9 mouse cellular contexts compared by ENCODE assay signal in genomic region chr7:30665321-30665720, GRCm38 (mm10). TPM values are rescaled to one million over a fixed set of nuclear protein-coding genes. Genes with fewer than 3 reads are reported as not detected.
DNase-seq lines count a peak whose midpoint lies in the region; ATAC-seq and TF ChIP-seq lines count a peak whose summit lies in the region.
"Had no signal": no experiment of that assay in that cellular context is flagged by ENCODE, and none has a peak within 500 bp of the region (broad histone marks: within the 10 kb centered on the region; RNA-seq: fewer than 3 reads in every experiment).

No protein-coding gene starts in this region.

- TF ChIP-seq POLR2A in CH12.LX (IDR thresholded peaks at IDR 0.05; ENCODE audit: low read depth, low read length), result no peak

- peaks cover 18% of the 10 kb centered on the region for H3K36me3 ChIP-seq in kidney, embryonic 14.5 days (ENCODE audit: control insufficient read depth, insufficient read depth, low read length)
- H3K36me3 ChIP-seq in CH12.LX (replicated peaks in 1 of 2; ENCODE audit: control insufficient read depth in 1 of 2, insufficient read depth in 1 of 2, low read length in 1 of 2), result peaks cover 24 to 31% of the 10 kb centered on the region in 2 experiments
- peaks cover 12% of the 10 kb centered on the region for H3K36me3 ChIP-seq in hindbrain, embryonic 14.5 days (replicated peaks; ENCODE audit: control insufficient read depth, insufficient read depth)
- peaks cover 23% of the 10 kb centered on the region for H3K36me3 ChIP-seq in midbrain, embryonic 12.5 days

- ATAC-seq in kidney, embryonic 14.5 days (ENCODE audit: low FRiP score, low TSS enrichment), result peak; percentile 43; the same call in 1 of the 2 replicates
- ATAC-seq in hindbrain, embryonic 14.5 days (ENCODE audit: low FRiP score), result peak; percentile 66; the same call in 1 of the 2 replicates
- ATAC-seq in midbrain, embryonic 12.5 days (ENCODE audit: low FRiP score, low read depth), result peak; percentile 63

- no peaks in the 10 kb centered on the region for H3K9me3 ChIP-seq in kidney, embryonic 14.5 days (ENCODE audit: control insufficient read depth, low read length)
- H3K9me3 ChIP-seq in CH12.LX (replicated peaks; ENCODE audit: low read length), result no peaks in the 10 kb centered on the region
- H3K9me3 ChIP-seq in hindbrain, embryonic 14.5 days (ENCODE audit: control insufficient read depth, low read length), result no peaks in the 10 kb centered on the region
- H3K9me3 ChIP-seq in midbrain, embryonic 12.5 days, result no peaks in the 10 kb centered on the region

- intact Hi-C loops in gastrocnemius, postnatal 14 days (cut with DNase I; ENCODE audit: low total_unique reads), result no loop called here

- no peak overlapping the region for H3K27ac ChIP-seq in kidney, embryonic 14.5 days (ENCODE audit: low read depth, low read length)
- no peak overlapping the region for H3K27ac ChIP-seq in CH12.LX (ENCODE audit: insufficient read depth, low read depth)
- peak overlapping the region; percentile 80 for H3K27ac ChIP-seq in hindbrain, embryonic 14.5 days
- 0 out of 2 replicates have a peak overlapping the region, but pooled peaks have one; percentile 20 for H3K27ac ChIP-seq in midbrain, embryonic 12.5 days (replicated peaks)

- no peak for TF ChIP-seq EP300 in CH12.LX (IDR thresholded peaks at IDR 0.05; ENCODE audit: low read length)

- TF ChIP-seq RAD21 in CH12.LX (IDR thresholded peaks at IDR 0.05; ENCODE audit: low read depth, low read length), result no peak

- H3K4me1 ChIP-seq in kidney, embryonic 14.5 days (ENCODE audit: control insufficient read depth, insufficient read depth, low read length), result no peaks in the 10 kb centered on the region
- H3K4me1 ChIP-seq in CH12.LX (ENCODE audit: control insufficient read depth in 1 of 2, insufficient read depth in 2 of 2), result peaks cover 4 to 15% of the 10 kb centered on the region in 2 experiments; a peak in 3 of 4 replicates
- H3K4me1 ChIP-seq in hindbrain, embryonic 14.5 days (replicated peaks; ENCODE audit: control insufficient read depth, insufficient read depth, low read length), result peaks cover 12% of the 10 kb centered on the region
- H3K4me1 ChIP-seq in midbrain, embryonic 12.5 days, result peaks cover 13% of the 10 kb centered on the region

- H3K79me2 ChIP-seq in CH12.LX (replicated peaks; ENCODE audit: control insufficient read depth, extremely low read depth, insufficient read depth, poor library complexity, severe bottlenecking), result peaks cover 8% of the 10 kb centered on the region

- peak overlapping the region; percentile 77; the same call in 1 of the 2 replicates for H3K9ac ChIP-seq in kidney, embryonic 14.5 days (ENCODE audit: low read depth, low read length)
- H3K9ac ChIP-seq in CH12.LX (ENCODE audit: insufficient read depth, low read depth), result peak overlapping the region; percentile 97
- peak overlapping the region; percentile 79 for H3K9ac ChIP-seq in hindbrain, embryonic 14.5 days
- H3K9ac ChIP-seq in midbrain, embryonic 12.5 days (replicated peaks), result peak overlapping the region; percentile 68

- dilution Hi-C loops in CH12.LX (cut with MboI; ENCODE audit: extremely low pct_ligation_motif_present, extremely low pct_unique_long_range_greater_than_20kb, low sequenced_read_pairs), result no loop called here

- peak overlapping the region; percentile 78 for H3K4me3 ChIP-seq in kidney, embryonic 14.5 days (ENCODE audit: low read length)
- peak overlapping the region; percentile 67 to 97 (median 89) for H3K4me3 ChIP-seq in CH12.LX (replicated peaks in 1 of 3; ENCODE audit: low read depth in 2 of 3, low read length in 2 of 3, poor library complexity in 1 of 3)
- H3K4me3 ChIP-seq in hindbrain, embryonic 14.5 days (replicated peaks; ENCODE audit: low read length), result peak overlapping the region; percentile 50
- H3K4me3 ChIP-seq in midbrain, embryonic 12.5 days, result peak overlapping the region; percentile 71

- no peaks in the 10 kb centered on the region for H3K27me3 ChIP-seq in kidney, embryonic 14.5 days (ENCODE audit: control insufficient read depth, insufficient read depth, low read length)
- H3K27me3 ChIP-seq in CH12.LX (replicated peaks), result peaks cover 2% of the 10 kb centered on the region
- H3K27me3 ChIP-seq in hindbrain, embryonic 14.5 days (ENCODE audit: control insufficient read depth, insufficient read depth, low read length), result no peaks in the 10 kb centered on the region
- H3K27me3 ChIP-seq in midbrain, embryonic 12.5 days, result peaks cover 5% of the 10 kb centered on the region; the same call in 1 of the 2 replicates

- WGBS in kidney, embryonic 14.5 days, result 8% methylated on average over 11 of the region's 11 CpGs
- 6% methylated on average over 11 of the region's 11 CpGs for WGBS in hindbrain, embryonic 14.5 days
- 6% methylated on average over 11 of the region's 11 CpGs for WGBS in midbrain, embryonic 12.5 days

- in situ Hi-C loops in CH12.LX (cut with MboI; ENCODE audit: low pct_ligation_motif_present, low pct_unique_long_range_greater_than_20kb, low sequenced_read_pairs), result no loop called here

- H3K4me2 ChIP-seq in kidney, embryonic 14.5 days (replicated peaks; ENCODE audit: low read depth, low read length), result peak overlapping the region; percentile 64
- H3K4me2 ChIP-seq in CH12.LX (ENCODE audit: insufficient read depth, low read depth, poor library complexity, severe bottlenecking), result peak overlapping the region; percentile 100
- H3K4me2 ChIP-seq in hindbrain, embryonic 14.5 days (replicated peaks), result peak overlapping the region; percentile 86
- peak overlapping the region; percentile 92 for H3K4me2 ChIP-seq in midbrain, embryonic 12.5 days (replicated peaks)

- no peak for TF ChIP-seq CTCF in CH12.LX (conservative IDR thresholded peaks at IDR 0.05 in 1 of 2, IDR thresholded peaks at IDR 0.05 in 1 of 2; ENCODE audit: low read depth in 2 of 2, low read length in 2 of 2)

- no peak for DNase-seq in kidney, postnatal 14 days
- DNase-seq in CH12.LX (ENCODE audit: extremely low read depth), result peak; percentile 18
- DNase-seq in cerebellum, postnatal 10 days, result peak; percentile 48 to 66
- no peak for DNase-seq in hindbrain, embryonic 14.5 days (ENCODE audit: low spot score)
- no peak for DNase-seq in urinary bladder, adult 2 months (ENCODE audit: low spot score)
- no peak for DNase-seq in gastrocnemius, postnatal 14 days

TF ChIP-seq in CH12.LX, 34 proteins besides CTCF, POLR2A, EP300 and RAD21 (continues in another document):
- TF ChIP-seq MAX (IDR thresholded peaks at IDR 0.05; ENCODE audit: low read length), result no peak
- no peak for TF ChIP-seq ELF1 (IDR thresholded peaks at IDR 0.05; ENCODE audit: low read depth, low read length)
- no peak for TF ChIP-seq CHD2 (IDR thresholded peaks at IDR 0.05; ENCODE audit: low read length)
- no peak for TF ChIP-seq UBTF (IDR thresholded peaks at IDR 0.05; ENCODE audit: low read depth, low read length)
- no peak for TF ChIP-seq MXI1 (IDR thresholded peaks at IDR 0.05; ENCODE audit: low read depth, low read length)
- no peak for TF ChIP-seq PAX5 (IDR thresholded peaks at IDR 0.05; ENCODE audit: low read length)
- TF ChIP-seq TCF12 (IDR thresholded peaks at IDR 0.05; ENCODE audit: low read depth, low read length), result no peak

RNA-seq across cellular contexts. Expression of gene Haus5, which starts 0.5 kb away (rescaled TPM):
- polyA plus RNA-seq in kidney, embryonic 14.5 days (2014; fragmentation: Nextera tagmentation; extraction: Ambion mirVana), result 45.8 and 58.6 TPM in 2 replicates
- total RNA-seq in CH12.LX (2012; rRNA removed) (45.6 and 47.7 TPM in 2 replicates), CH12.LX (2014; rRNA removed) (32.3 and 38.5 TPM in 2 replicates)
- polyA plus RNA-seq in CH12.LX (2012; ENCODE audit: insufficient read length, low read depth), result 50.9 and 52.8 TPM in 2 replicates
- 20.0 and 20.6 TPM in 2 replicates for polyA plus RNA-seq in hindbrain, embryonic 14.5 days (2014; fragmentation: Nextera tagmentation; extraction: Ambion mirVana)
- polyA plus RNA-seq in midbrain, embryonic 12.5 days (2016; fragmentation: Nextera tagmentation; extraction: Ambion mirVana), result 49.0 and 50.4 TPM in 2 replicates
- polyA plus RNA-seq in urinary bladder, adult 2 months (2012; rRNA removed), result 9.4 and 13.2 TPM in 2 replicates
- 1 to 10 TPM; 2.8 to 2.9 TPM for total RNA-seq in gastrocnemius, postnatal 14 days (2021)

RNA-seq across cellular contexts. Expression of gene Pmis2, which starts 6.1 kb away (rescaled TPM):
- polyA plus RNA-seq in kidney, embryonic 14.5 days (2014; fragmentation: Nextera tagmentation; extraction: Ambion mirVana), result not detected in 2 replicates
- total RNA-seq in CH12.LX (2012; rRNA removed) (not detected in 2 replicates), CH12.LX (2014; rRNA removed) (not detected in 2 replicates)
- polyA plus RNA-seq in CH12.LX (2012; ENCODE audit: insufficient read length, low read depth), result not detected in 2 replicates
- not detected in 2 replicates for polyA plus RNA-seq in hindbrain, embryonic 14.5 days (2014; fragmentation: Nextera tagmentation; extraction: Ambion mirVana)
- not detected in 2 replicates for polyA plus RNA-seq in midbrain, embryonic 12.5 days (2016; fragmentation: Nextera tagmentation; extraction: Ambion mirVana)
- not detected in 2 replicates for polyA plus RNA-seq in urinary bladder, adult 2 months (2012; rRNA removed)
- 1 to 10 TPM; 2.3 to 2.6 TPM for total RNA-seq in gastrocnemius, postnatal 14 days (2021)
- total RNA-seq: neutrophil, adult 5-6 weeks had no signal

RNA-seq across cellular contexts. Expression of gene Rbm42, which starts 15.2 kb away (rescaled TPM):
- polyA plus RNA-seq in kidney, embryonic 14.5 days (2014; fragmentation: Nextera tagmentation; extraction: Ambion mirVana), result 93.4 and 111 TPM in 2 replicates
- total RNA-seq in CH12.LX (2012; rRNA removed) (109 and 121 TPM in 2 replicates), CH12.LX (2014; rRNA removed) (65.3 and 67.2 TPM in 2 replicates)
- polyA plus RNA-seq in CH12.LX (2012; ENCODE audit: insufficient read length, low read depth), result 104 and 105 TPM in 2 replicates
- 115 and 118 TPM in 2 replicates for polyA plus RNA-seq in hindbrain, embryonic 14.5 days (2014; fragmentation: Nextera tagmentation; extraction: Ambion mirVana)
- 153 and 154 TPM in 2 replicates for polyA plus RNA-seq in midbrain, embryonic 12.5 days (2016; fragmentation: Nextera tagmentation; extraction: Ambion mirVana)
- 58.5 and 64.1 TPM in 2 replicates for polyA plus RNA-seq in urinary bladder, adult 2 months (2012; rRNA removed)
- total RNA-seq in gastrocnemius, postnatal 14 days (2021), result 10 to 100 TPM; 35.4 to 37.3 TPM

RNA-seq across cellular contexts. Expression of gene Etv2, which starts 29.7 kb away (rescaled TPM):
- not detected in 2 replicates for polyA plus RNA-seq in kidney, embryonic 14.5 days (2014; fragmentation: Nextera tagmentation; extraction: Ambion mirVana)
- not detected in 2 replicates for total RNA-seq in CH12.LX (2012; rRNA removed)
- total RNA-seq in CH12.LX (2014; rRNA removed), result not detected in 2 replicates
- not detected in 2 replicates for polyA plus RNA-seq in CH12.LX (2012; ENCODE audit: insufficient read length, low read depth)
- polyA plus RNA-seq in hindbrain, embryonic 14.5 days (2014; fragmentation: Nextera tagmentation; extraction: Ambion mirVana), result 0.19 TPM in 1 of 2 replicates, not detected in the other
- not detected in 2 replicates for polyA plus RNA-seq in midbrain, embryonic 12.5 days (2016; fragmentation: Nextera tagmentation; extraction: Ambion mirVana)
- polyA plus RNA-seq in urinary bladder, adult 2 months (2012; rRNA removed), result not detected in 2 replicates
- total RNA-seq in gastrocnemius, postnatal 14 days (2021), result not detected
- total RNA-seq: neutrophil, adult 5-6 weeks had no signal

RNA-seq across cellular contexts. Expression of gene 2200002J24Rik, which starts 33.4 kb away (rescaled TPM):
- polyA plus RNA-seq in kidney, embryonic 14.5 days (2014; fragmentation: Nextera tagmentation; extraction: Ambion mirVana), result not detected in 2 replicates
- total RNA-seq in CH12.LX (2012; rRNA removed), result 2.4 and 4.0 TPM in 2 replicates
- total RNA-seq in CH12.LX (2014; rRNA removed), result 3.0 and 6.6 TPM in 2 replicates
- 2.9 and 3.5 TPM in 2 replicates for polyA plus RNA-seq in CH12.LX (2012; ENCODE audit: insufficient read length, low read depth)
- not detected in 2 replicates for polyA plus RNA-seq in hindbrain, embryonic 14.5 days (2014; fragmentation: Nextera tagmentation; extraction: Ambion mirVana)
- not detected in 2 replicates for polyA plus RNA-seq in midbrain, embryonic 12.5 days (2016; fragmentation: Nextera tagmentation; extraction: Ambion mirVana)
- polyA plus RNA-seq in urinary bladder, adult 2 months (2012; rRNA removed), result not detected in 2 replicates
- not detected for total RNA-seq in gastrocnemius, postnatal 14 days (2021)
- total RNA-seq: neutrophil, adult 5-6 weeks had no signal

Comparison
In these comparisons a context has a peak if more than half of its experiments do, and no peak if none do; other contexts are left out.
1. H3K27ac ChIP-seq: peak in hindbrain, embryonic 14.5 days (single experiment) and midbrain, embryonic 12.5 days (single experiment); none in kidney, embryonic 14.5 days (single experiment) and CH12.LX (single experiment).
2. DNase-seq: peak in CH12.LX (single experiment) and cerebellum, postnatal 10 days (2 of 2); none in kidney, postnatal 14 days (single experiment), hindbrain, embryonic 14.5 days (single experiment), urinary bladder, adult 2 months (single experiment) and gastrocnemius, postnatal 14 days (single experiment).
3. Peak in every context shown above with its lines, with median percentiles within 50 percentile points of each other: ATAC-seq, H3K4me2 ChIP-seq, H3K4me3 ChIP-seq and H3K9ac ChIP-seq.